Mouse (Mus musculus) forebrain, embryonic 12.5 days (tissue): ENCODE measurements around the gene Gm13040. TPM values are rescaled to one million over a fixed set of nuclear protein-coding genes. Genes with fewer than 3 reads are reported as not detected.
"Not testable (repeated sequence)": the region's sequence is repeated elsewhere in the genome, so short reads cannot be mapped to it uniquely, and the experiment has no call there.

ENCODE experiments used
- ATAC-seq: fragments of 200-750 bp; cut with Nextera tagmentation; 2 replicates; pipeline ENCODE4 v1.8.0; 2017; ENCODE audit warnings: moderate TSS enrichment; ENCODE audit not compliant: low FRiP score
- H3K27ac ChIP-seq: fragments of 300-500 bp; sonication (generic); 2 replicates; pipeline ENCODE4 v1.5.1; 2016; ENCODE audit warnings: mild to moderate bottlenecking
- H3K27me3 ChIP-seq: fragments of 300-500 bp; sonication (generic); 2 replicates; pipeline ENCODE4 v1.6.1; 2016; ENCODE audit warnings: mild to moderate bottlenecking
- H3K36me3 ChIP-seq: fragments of 300-500 bp; sonication (generic); replicated peaks from 2 replicates; pipeline ENCODE4 v1.6.1; 2016; ENCODE audit warnings: mild to moderate bottlenecking
- H3K4me1 ChIP-seq: fragments of 300-500 bp; sonication (generic); 2 replicates; pipeline ENCODE4 v1.6.1; 2016
- H3K4me2 ChIP-seq: fragments of 300-500 bp; sonication (generic); 2 replicates; pipeline ENCODE4 v1.6.1; 2016; ENCODE audit warnings: mild to moderate bottlenecking, moderate library complexity
- H3K4me3 ChIP-seq: fragments of 300-500 bp; sonication (generic); replicated peaks from 2 replicates; pipeline ENCODE4 v1.5.1; 2016; ENCODE audit warnings: mild to moderate bottlenecking
- H3K9ac ChIP-seq: fragments of 300-500 bp; sonication (generic); 2 replicates; pipeline ENCODE4 v1.6.1; 2016; ENCODE audit warnings: mild to moderate bottlenecking
- H3K9me3 ChIP-seq: fragments of 300-500 bp; sonication (generic); 2 replicates; pipeline ENCODE4 v1.6.1; 2016
- WGBS: fragments of 180-500 bp; shearing (Covaris S2); methylation state at CpG from one replicate; pipeline ENCODE4 v1.1.7; 2016; 5-methylcytosine and 5-hydroxymethylcytosine counted together
- polyA plus RNA-seq: library from polyadenylated mRNA; unstranded; fragments of >200 nt; fragmentation: Nextera tagmentation; extraction: Ambion mirVana; gene quantifications from 2 replicates; pipeline ENCODE4 v1.2.1, GENCODE M21; 2016

The Gm13040 gene
- not detected in 2 replicates for polyA plus RNA-seq

DNA sequence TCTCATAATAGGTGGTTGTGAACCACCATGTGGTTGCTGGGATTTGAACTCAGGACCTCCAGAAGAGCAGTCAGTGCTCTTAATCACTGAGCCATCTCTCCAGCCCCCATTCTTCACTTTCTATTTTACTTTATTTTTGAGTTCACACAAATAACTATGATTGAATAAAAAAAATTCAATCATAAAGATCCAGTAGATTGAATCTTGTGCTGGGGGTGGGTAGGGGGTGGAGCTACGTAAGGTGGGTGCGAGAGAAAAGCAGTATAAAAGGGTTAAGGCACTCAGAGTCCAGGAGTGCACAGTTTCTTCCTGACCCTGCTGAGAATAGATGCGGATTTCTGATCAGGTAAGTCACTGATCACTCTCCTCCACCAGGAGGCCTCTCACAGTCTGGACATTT is at the start of gene Gm13040:
Gene Gm13040, plus strand, starts transcription at position 301 of the 400 bp plus-strand sequence.
- no CpG with 5 or more reads among the region's 3 CpGs for WGBS
- not testable (repeated sequence) for ATAC-seq

DNA sequence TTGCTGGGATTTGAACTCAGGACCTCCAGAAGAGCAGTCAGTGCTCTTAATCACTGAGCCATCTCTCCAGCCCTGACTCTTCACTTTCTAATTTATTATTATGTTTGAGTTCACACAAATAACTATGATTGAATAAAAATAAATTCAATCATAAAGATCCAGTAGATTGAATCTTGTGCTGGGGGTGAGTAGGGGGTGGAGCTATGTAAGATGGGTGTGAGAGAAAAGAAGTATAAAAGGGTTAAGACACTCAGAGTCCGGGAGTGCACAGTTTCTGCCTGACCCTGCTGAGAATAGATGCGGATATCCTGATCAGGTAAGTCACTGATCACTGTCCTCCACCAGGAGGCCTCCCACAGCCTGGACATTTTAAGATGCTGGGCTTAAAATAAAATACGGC is 24.7 kb upstream of the Gm13040 start, which contains the start of gene Gm13043:
Gene Gm13043, plus strand, starts transcription at position 301 of the 400 bp plus-strand sequence.
- H3K4me3 ChIP-seq = no peak within 1 kb of the TSS
- no peak for ATAC-seq
- H3K27me3 ChIP-seq = no peaks in the 10 kb centered on the region
- H3K4me2 ChIP-seq = no peak within 1 kb of the TSS
- no peaks in the 10 kb centered on the region for H3K4me1 ChIP-seq
- no peak within 1 kb of the TSS for H3K9ac ChIP-seq
- 81% methylated on average over 3 of the region's 3 CpGs for WGBS
- H3K27ac ChIP-seq = no peak within 1 kb of the TSS
- H3K9me3 ChIP-seq = 0 out of 2 replicates have a peak, but pooled peaks cover 3% of the 10 kb centered on the region
- H3K36me3 ChIP-seq = no peaks in the 10 kb centered on the region

More for the DNA sequence above, at the start of gene Gm13040:
- not testable (repeated sequence) for H3K9me3 ChIP-seq, H3K27me3 ChIP-seq, H3K4me2 ChIP-seq, H3K36me3 ChIP-seq, H3K27ac ChIP-seq, H3K4me1 ChIP-seq, H3K4me3 ChIP-seq, H3K9ac ChIP-seq

GRCm38 (mm10) chr4:143551400-143551799 is 15.6 kb downstream of the Gm13040 start, which contains the start of the genes BC080695 and Gm13057:
BC080695 (plus strand) TSS chr4:143551700.
Gm13057 (plus strand) TSS chr4:143551709.
- not testable (repeated sequence) for H3K36me3 ChIP-seq, ATAC-seq, H3K4me1 ChIP-seq, H3K4me3 ChIP-seq, H3K27ac ChIP-seq, H3K27me3 ChIP-seq, H3K9me3 ChIP-seq, H3K4me2 ChIP-seq, H3K9ac ChIP-seq
- no CpG with 5 or more reads among the region's 3 CpGs for WGBS

Other genes starting within 250 kb of the Gm13040 start
- gene Pdpn, start 236.4 kb upstream of the Gm13040 start, polyA plus RNA-seq = 61.5 and 68.0 TPM in 2 replicates
- gene Lrrc38, start 186.2 kb upstream of the Gm13040 start, polyA plus RNA-seq = not detected in 2 replicates
- gene Pramel1, start 141.5 kb upstream of the Gm13040 start, polyA plus RNA-seq = not detected in 2 replicates
- 18.7 and 23.4 TPM in 2 replicates for gene Pramef8, start 123.5 kb upstream of the Gm13040 start, polyA plus RNA-seq
- gene Oog4, start 85.6 kb upstream of the Gm13040 start, polyA plus RNA-seq = not detected in 2 replicates
- not detected in 2 replicates for gene Gm13043, start 24.6 kb upstream of the Gm13040 start, polyA plus RNA-seq
- gene BC080695, start 15.7 kb downstream of the Gm13040 start, polyA plus RNA-seq = not detected in 2 replicates
- not detected in 2 replicates for gene Gm13057, start 15.8 kb downstream of the Gm13040 start, polyA plus RNA-seq
- gene Gm13083, start 79.0 kb downstream of the Gm13040 start, polyA plus RNA-seq = not detected in 2 replicates
- gene Gm13088, start 121.3 kb downstream of the Gm13040 start, polyA plus RNA-seq = not detected in 2 replicates
- gene Gm13089, start 166.8 kb downstream of the Gm13040 start, polyA plus RNA-seq = not detected in 2 replicates
- gene Gm13078, start 183.5 kb downstream of the Gm13040 start, polyA plus RNA-seq = not detected in 2 replicates